Mouse (Mus musculus): ENCODE measurements at regions not wholly inside any gene's neighbourhood (a gene's known extent, or its start where the extent isn't known, plus 50 kb on each side); places are given as distances from the start of the nearest gene placed in this dataset.

- no peak for DNase-seq
Observed at GRCm38 (mm10) chr10:19066821-19067350, 51.4 kb upstream of the Tnfaip3 start.
